Mouse (Mus musculus): ENCODE results near the gene Gm2042. TPM values are rescaled to one million over a fixed set of nuclear protein-coding genes. Genes with fewer than 3 reads are reported as not detected.
"Not testable (repeated sequence)": the region's sequence is repeated elsewhere in the genome, so short reads cannot be mapped to it uniquely, and the experiment has no call there.

The Gm2042 gene
- polyA plus RNA-seq (2015; fragmentation: Nextera tagmentation; extraction: Ambion mirVana) = not detected in 2 replicates

DNA sequence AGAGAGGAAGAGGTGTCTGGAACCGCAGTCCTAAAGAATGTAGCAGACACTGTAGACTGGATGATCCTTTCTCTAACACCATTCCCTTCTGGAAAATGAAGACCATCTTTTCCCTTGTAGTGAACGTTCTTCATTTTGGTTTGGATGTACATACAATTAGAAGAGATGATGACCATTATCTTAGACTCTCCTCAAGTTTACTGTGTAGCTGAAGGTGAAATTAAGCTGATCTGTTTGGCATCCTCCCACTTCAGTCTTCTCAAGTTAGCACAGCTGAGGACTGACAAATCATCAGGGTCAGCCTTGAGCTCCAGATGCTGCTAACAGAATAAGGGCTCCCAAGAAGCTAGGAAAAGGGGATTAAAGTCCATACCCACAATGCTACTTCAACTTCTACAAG, at the start of gene Gm2042:
Gm2042 (plus strand) TSS at position 301 of the 400 bp plus-strand sequence.
- 62% methylated on average over 2 of the region's 2 CpGs for WGBS (ENCODE audit: insufficient replicate concordance)
- ATAC-seq = not testable (repeated sequence)

DNA sequence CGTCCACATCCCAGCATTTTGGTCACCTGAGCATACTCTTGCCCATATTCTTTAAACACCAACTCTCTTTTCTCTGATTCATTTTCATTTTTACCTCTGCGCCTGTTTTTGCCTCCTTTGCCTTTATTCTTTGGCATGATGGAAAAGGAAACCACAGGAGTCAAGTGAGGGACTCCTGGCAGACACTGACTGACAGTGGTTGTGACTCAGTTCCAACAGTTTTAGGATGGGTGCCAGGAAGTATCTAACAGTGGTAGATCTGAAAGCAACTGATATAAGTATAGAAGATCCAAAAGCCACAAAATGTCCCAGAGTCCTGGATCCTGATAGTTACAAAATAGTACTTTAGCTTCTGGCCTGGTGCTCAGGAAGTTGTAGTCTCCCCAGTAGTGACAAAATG, 34.2 kb upstream of the Gm2042 start, which contains the start of gene Gm2035:
Gm2035 (minus strand) TSS at position 137 of the 400 bp plus-strand sequence.
- ATAC-seq; H3K4me3 ChIP-seq (ENCODE audit: low read depth, low read length); H3K9ac ChIP-seq (replicated peaks); H3K4me2 ChIP-seq (ENCODE audit: low read depth, low read length); H3K4me1 ChIP-seq (ENCODE audit: insufficient read depth); DNase-seq; H3K9me3 ChIP-seq (ENCODE audit: low read length); H3K27ac ChIP-seq (ENCODE audit: low read depth); H3K36me3 ChIP-seq (replicated peaks; ENCODE audit: insufficient read depth, low read length); H3K27me3 ChIP-seq (ENCODE audit: insufficient read depth, low read length): not testable (repeated sequence)
- 70% methylated on average over 2 of the region's 2 CpGs for WGBS (ENCODE audit: insufficient replicate concordance)

More for the DNA sequence above, at the start of gene Gm2042:
- H3K27ac ChIP-seq (ENCODE audit: low read depth); H3K9me3 ChIP-seq (ENCODE audit: low read length); H3K4me3 ChIP-seq (ENCODE audit: low read depth, low read length); DNase-seq; H3K9ac ChIP-seq (replicated peaks); H3K4me1 ChIP-seq (ENCODE audit: insufficient read depth); H3K4me2 ChIP-seq (ENCODE audit: low read depth, low read length); H3K27me3 ChIP-seq (ENCODE audit: insufficient read depth, low read length); H3K36me3 ChIP-seq (replicated peaks; ENCODE audit: insufficient read depth, low read length): not testable (repeated sequence)

DNA sequence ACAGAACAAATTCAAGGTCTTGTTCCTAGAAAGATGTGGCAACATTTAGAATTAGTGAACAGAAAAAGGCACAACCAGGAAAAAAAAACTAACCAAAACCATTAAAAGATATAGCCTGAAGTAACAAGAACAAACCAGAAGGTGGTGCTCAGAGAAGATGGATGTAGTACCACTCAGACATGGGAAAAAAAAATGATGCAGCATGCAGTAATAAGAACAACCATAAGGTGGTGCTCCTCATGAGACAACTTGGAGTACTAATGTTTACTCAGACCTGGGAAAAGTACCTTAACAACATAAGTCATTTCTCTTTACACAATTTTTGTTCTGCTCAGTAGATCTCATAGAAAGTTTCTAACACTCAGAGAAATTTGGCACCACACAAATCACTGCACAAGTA, 30.1 kb downstream of the Gm2042 start:
- H3K4me3 ChIP-seq (ENCODE audit: low read depth, low read length); H3K9ac ChIP-seq (replicated peaks); H3K4me2 ChIP-seq (ENCODE audit: low read depth, low read length); H3K27ac ChIP-seq (ENCODE audit: low read depth); H3K4me1 ChIP-seq (ENCODE audit: insufficient read depth); H3K36me3 ChIP-seq (replicated peaks; ENCODE audit: insufficient read depth, low read length); ATAC-seq; DNase-seq; H3K9me3 ChIP-seq (ENCODE audit: low read length); H3K27me3 ChIP-seq (ENCODE audit: insufficient read depth, low read length): not testable (repeated sequence)
- 0 out of 2 replicates have a peak, but pooled peaks have one; percentile 6 for TF ChIP-seq CTCF (IDR thresholded peaks at IDR 0.05; ENCODE audit: low read depth)

DNA sequence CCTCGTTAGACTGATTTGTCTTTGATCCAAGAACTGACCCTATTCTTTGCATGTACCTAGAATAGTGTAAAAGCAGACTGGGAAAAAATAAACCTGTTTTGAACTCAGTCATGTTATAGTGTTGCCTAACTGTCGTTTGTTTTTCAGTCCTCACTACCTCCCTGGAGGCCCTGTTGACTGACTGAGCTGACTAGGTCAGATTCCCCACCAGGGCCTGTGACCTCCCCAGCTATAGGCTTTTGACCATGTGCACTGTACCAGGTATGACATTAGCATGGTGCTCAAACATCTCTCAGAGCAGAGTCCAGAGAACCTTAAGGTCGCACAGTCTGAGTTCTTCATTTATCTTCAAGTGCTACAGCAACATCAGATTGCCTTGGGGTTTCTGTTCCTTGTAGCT, 50.2 kb downstream of the Gm2042 start:
- not testable (repeated sequence) for H3K27ac ChIP-seq (ENCODE audit: low read depth); H3K4me1 ChIP-seq (ENCODE audit: insufficient read depth); DNase-seq; H3K4me3 ChIP-seq (ENCODE audit: low read depth, low read length); H3K4me2 ChIP-seq (ENCODE audit: low read depth, low read length); H3K36me3 ChIP-seq (replicated peaks; ENCODE audit: insufficient read depth, low read length); H3K9me3 ChIP-seq (ENCODE audit: low read length); H3K27me3 ChIP-seq (ENCODE audit: insufficient read depth, low read length); H3K9ac ChIP-seq (replicated peaks)
- WGBS (ENCODE audit: insufficient replicate concordance) = 45% methylated on average over 3 of the region's 3 CpGs
- ATAC-seq = peak; percentile 58

Other genes with a start within 250 kb of the Gm2042 start
- gene Gm21319, start 178.3 kb upstream of the Gm2042 start, polyA plus RNA-seq (2015; fragmentation: Nextera tagmentation; extraction: Ambion mirVana) = not detected in 2 replicates
- not detected in 2 replicates for gene Gm21936, start 158.6 kb upstream of the Gm2042 start, polyA plus RNA-seq (2015; fragmentation: Nextera tagmentation; extraction: Ambion mirVana)
- not detected in 2 replicates for gene BB287469, start 137.5 kb upstream of the Gm2042 start, polyA plus RNA-seq (2015; fragmentation: Nextera tagmentation; extraction: Ambion mirVana)
- gene Gm2001, start 111.7 kb upstream of the Gm2042 start, polyA plus RNA-seq (2015; fragmentation: Nextera tagmentation; extraction: Ambion mirVana) = not detected in 2 replicates
- gene Gm2016, start 80.0 kb upstream of the Gm2042 start, polyA plus RNA-seq (2015; fragmentation: Nextera tagmentation; extraction: Ambion mirVana) = not detected in 2 replicates
- gene Gm2022, start 58.7 kb upstream of the Gm2042 start, polyA plus RNA-seq (2015; fragmentation: Nextera tagmentation; extraction: Ambion mirVana) = not detected in 2 replicates
- gene Gm2035, start 34.2 kb upstream of the Gm2042 start, polyA plus RNA-seq (2015; fragmentation: Nextera tagmentation; extraction: Ambion mirVana) = not detected in 2 replicates
- not detected in 2 replicates for gene Gm2075, start 57.8 kb downstream of the Gm2042 start, polyA plus RNA-seq (2015; fragmentation: Nextera tagmentation; extraction: Ambion mirVana)
- gene Gm6803, start 64.7 kb downstream of the Gm2042 start, polyA plus RNA-seq (2015; fragmentation: Nextera tagmentation; extraction: Ambion mirVana) = not detected in 2 replicates
- gene Gm2056, start 72.9 kb downstream of the Gm2042 start, polyA plus RNA-seq (2015; fragmentation: Nextera tagmentation; extraction: Ambion mirVana) = not detected in 2 replicates
- not detected in 2 replicates for gene Gm16368, start 129.6 kb downstream of the Gm2042 start, polyA plus RNA-seq (2015; fragmentation: Nextera tagmentation; extraction: Ambion mirVana)
- gene Gm10436, start 228.0 kb downstream of the Gm2042 start, polyA plus RNA-seq (2015; fragmentation: Nextera tagmentation; extraction: Ambion mirVana) = not detected in 2 replicates

All from liver, postnatal 0 days (tissue).